Mouse (Mus musculus): Measurements from ENCODE around the gene Olfr889. TPM values are rescaled to one million over a fixed set of nuclear protein-coding genes. Genes with fewer than 3 reads are reported as not detected.
"Not testable (repeated sequence)": the region's sequence is repeated elsewhere in the genome, so short reads cannot be mapped to it uniquely, and the experiment has no call there.

Gene Olfr889
- not detected for total RNA-seq (2021)
- long read RNA-seq, experiment 1, result 0 reads
- long read RNA-seq, experiment 2, result 0 reads

- H3K27ac ChIP-seq, result no peak within 1 kb of the TSS
- no peak for DNase-seq (ENCODE audit: extremely low spot score in 1 of 2, low spot score in 2 of 2)
- no peak within 1 kb of the TSS for H3K4me3 ChIP-seq
- intact Hi-C loops (cut with DNase I), result no loop called here
- no peak for TF ChIP-seq CTCF (IDR thresholded peaks at IDR 0.05)
Observed at GRCm38 (mm10) chr9:38114898-38115297, at the start of gene Olfr889. Olfr889 (plus strand) TSS chr9:38115198.

GRCm38 (mm10) chr9:38083772-38084171 lies 31.2 kb upstream of the Olfr889 start, which contains the start of gene Olfr887:
Olfr887 (plus strand) TSS chr9:38084072.
- Histone ChIP-seq H3K4me3 (no peak within 1 kb of the TSS), H3K27ac (no peak within 1 kb of the TSS)
- no peak for TF ChIP-seq CTCF (IDR thresholded peaks at IDR 0.05)
- intact Hi-C loops (cut with DNase I), result no loop called here
- no peak for DNase-seq (ENCODE audit: extremely low spot score in 1 of 2, low spot score in 2 of 2)

- no peak within 1 kb of the TSS for H3K4me3 ChIP-seq
- intact Hi-C loops (cut with DNase I), result no loop called here
- TF ChIP-seq CTCF (IDR thresholded peaks at IDR 0.05), result no peak
- no peak within 1 kb of the TSS for H3K27ac ChIP-seq
- DNase-seq (ENCODE audit: extremely low spot score in 1 of 2, low spot score in 2 of 2), result no peak
Observed at GRCm38 (mm10) chr9:38107828-38108227, 7.2 kb upstream of the Olfr889 start, which contains the start of gene Olfr888. Olfr888 (plus strand) TSS chr9:38108128.

- TF ChIP-seq CTCF (IDR thresholded peaks at IDR 0.05), result no peak
- Histone ChIP-seq H3K4me3 (no peak within 1 kb of the TSS), H3K27ac (no peak within 1 kb of the TSS)
- intact Hi-C loops (cut with DNase I), result no loop called here
- DNase-seq (ENCODE audit: extremely low spot score in 1 of 2, low spot score in 2 of 2), result no peak
Observed at GRCm38 (mm10) chr9:38142217-38142616, 27.2 kb downstream of the Olfr889 start, which contains the start of gene Olfr890. Olfr890 (plus strand) TSS chr9:38142517.

- intact Hi-C loops (cut with DNase I); DNase-seq (ENCODE audit: extremely low spot score in 1 of 2, low spot score in 2 of 2); H3K4me3 ChIP-seq; H3K27ac ChIP-seq: not testable (repeated sequence)
Observed at GRCm38 (mm10) chr9:38168341-38168740, 53.3 kb downstream of the Olfr889 start.

Other genes starting within 250 kb of the Olfr889 start
- under 1 TPM; 0.05 to 0.07 TPM for gene Olfr145, start 218.5 kb upstream of the Olfr889 start, total RNA-seq (2021)
- gene Olfr878, start 197.4 kb upstream of the Olfr889 start, total RNA-seq (2021), result under 1 TPM; 0.23 to 0.36 TPM
- under 1 TPM; 0.26 to 0.34 TPM for gene Olfr881, start 123.4 kb upstream of the Olfr889 start, total RNA-seq (2021)
- not detected for gene Olfr883, start 89.4 kb upstream of the Olfr889 start, total RNA-seq (2021)
- gene Olfr884, start 68.6 kb upstream of the Olfr889 start, total RNA-seq (2021), result not detected
- not detected for gene Olfr885, start 53.9 kb upstream of the Olfr889 start, total RNA-seq (2021)
- gene Olfr887, start 31.1 kb upstream of the Olfr889 start, total RNA-seq (2021), result not detected
- not detected for gene Olfr888, start 7.1 kb upstream of the Olfr889 start, total RNA-seq (2021)
- not detected for gene Olfr890, start 27.3 kb downstream of the Olfr889 start, total RNA-seq (2021)
- not detected for gene Olfr891, start 65.6 kb downstream of the Olfr889 start, total RNA-seq (2021)
- gene Olfr893, start 93.2 kb downstream of the Olfr889 start, total RNA-seq (2021), result not detected
- not detected for gene Olfr894, start 102.9 kb downstream of the Olfr889 start, total RNA-seq (2021)
- not detected for gene Olfr143, start 137.6 kb downstream of the Olfr889 start, total RNA-seq (2021)
- gene Olfr895, start 152.7 kb downstream of the Olfr889 start, total RNA-seq (2021), result not detected
- gene Olfr896-ps1, start 175.9 kb downstream of the Olfr889 start, total RNA-seq (2021), result not detected
- gene Olfr25, start 213.9 kb downstream of the Olfr889 start, total RNA-seq (2021), result not detected
- not detected for gene Olfr898, start 233.2 kb downstream of the Olfr889 start, total RNA-seq (2021)